Mouse (Mus musculus): ENCODE measurements around the gene Psmd7. TPM values are rescaled to one million over a fixed set of nuclear protein-coding genes. Genes with fewer than 3 reads are reported as not detected.

Gene Psmd7
- total RNA-seq, 2 experiments from 2014 or later = 85.6 to 93.7 TPM

- peak; percentile 24 to 32 for DNase-seq
- intact Hi-C loops (cut with DNase I) = loop anchor here (5.0 kb wide), 1 partner anchor 50 kb away; no protein-coding TSS in a partner anchor
Observed at GRCm38 (mm10) chr8:107542151-107542550, 46.1 kb downstream of the Psmd7 start.

DNA sequence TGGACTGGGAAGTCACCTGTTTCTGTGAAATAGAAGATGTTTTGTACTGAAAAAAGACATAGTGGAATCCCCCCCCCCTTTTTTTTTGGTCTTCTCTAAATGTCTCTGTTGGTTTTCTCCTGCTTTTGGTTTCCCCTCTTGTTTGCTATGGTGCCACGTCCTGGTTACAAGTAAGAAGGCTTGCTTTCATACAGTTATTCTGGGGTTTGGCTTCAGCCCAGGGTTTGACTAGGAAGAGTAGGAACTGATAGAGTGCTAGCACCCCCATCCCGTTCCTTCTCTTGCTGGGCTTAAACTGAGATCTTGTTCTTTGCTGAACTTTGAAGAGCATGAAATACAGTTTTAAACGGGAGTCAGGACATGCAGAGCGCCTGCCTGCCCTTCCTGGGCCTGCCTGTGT lies 46.9 kb downstream of the Psmd7 start:
- DNase-seq = peak in 1 of 2 experiments; percentile 36
- intact Hi-C loops (cut with DNase I) = loop anchor here (5.0 kb wide), 1 partner anchor 49 kb away; no protein-coding TSS in a partner anchor

DNA sequence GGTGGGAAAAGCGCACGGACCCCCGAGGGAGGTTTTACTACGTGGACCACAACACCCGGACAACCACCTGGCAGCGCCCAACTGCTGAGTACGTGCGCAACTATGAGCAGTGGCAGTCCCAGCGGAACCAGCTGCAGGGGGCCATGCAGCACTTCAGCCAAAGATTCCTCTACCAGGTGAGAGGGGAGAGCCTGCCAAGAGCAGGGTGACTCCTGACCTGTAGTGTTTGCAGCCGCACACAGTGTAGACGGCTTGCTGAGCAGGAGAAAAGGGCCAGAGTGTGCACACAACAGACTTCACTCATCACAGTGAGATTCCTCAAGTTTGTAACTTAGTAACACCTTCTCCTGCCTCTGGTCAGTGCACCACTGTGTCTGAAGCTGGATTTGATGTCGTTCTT lies 47.6 kb downstream of the Psmd7 start:
- intact Hi-C loops (cut with DNase I) = loop anchor here (5.0 kb wide), 1 partner anchor 48 kb away; no protein-coding TSS in a partner anchor
- DNase-seq = no peak

GRCm38 (mm10) chr8:107537472-107537871 lies 50.8 kb downstream of the Psmd7 start:
- no peak for DNase-seq

More at GRCm38 (mm10) chr8:107537472-107537871, 50.8 kb downstream of the Psmd7 start:
- intact Hi-C loops (cut with DNase I) = no loop called here

Small RNAs within 50 kb of the gene (microRNA-seq; reads per million reads assigned to microRNA genes)
- gene Mir140 = 2,682 to 4,255 reads per million in 2 experiments

Other genes starting within 250 kb of the Psmd7 start
- gene Nqo1, start 185.3 kb downstream of the Psmd7 start, total RNA-seq (2021) = 10 to 100 TPM; 14.8 to 17.0 TPM
- gene Nob1, start 163.4 kb downstream of the Psmd7 start, total RNA-seq (2021) = 10 to 100 TPM; 23.3 to 26.1 TPM
- 10 to 100 TPM; 27.2 to 30.1 TPM for gene Wwp2, start 152.1 kb downstream of the Psmd7 start, total RNA-seq (2021)